20 mouse cellular contexts compared by ENCODE assay signal in the genomic region with DNA sequence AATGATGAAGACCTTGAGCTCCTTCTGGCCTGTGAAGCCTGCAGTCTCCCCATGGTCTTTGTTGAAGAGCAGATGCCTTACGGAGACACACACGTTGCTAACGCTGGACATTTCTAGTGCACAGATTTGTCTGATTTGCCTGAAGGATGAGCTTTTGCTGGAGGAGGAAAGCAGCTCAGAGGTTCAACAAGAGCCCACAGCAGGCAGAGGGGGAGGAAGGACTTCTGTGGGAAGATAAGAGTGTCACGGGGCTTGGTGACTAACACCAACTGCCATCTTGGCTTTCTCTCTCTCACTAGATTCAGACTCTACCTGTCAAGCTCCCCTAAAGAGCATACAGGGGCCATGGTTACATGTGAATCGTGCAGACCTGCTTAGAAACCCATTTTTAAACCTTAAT.
"Had no signal": no experiment of that assay in that cellular context is flagged by ENCODE, and none has a peak within 500 bp of the region (broad histone marks: within the 10 kb centered on the region; RNA-seq: fewer than 3 reads in every experiment).

No protein-coding gene starts in this region.

- H3K27ac ChIP-seq: kidney, embryonic 15.5 days; limb, embryonic 13.5 days; liver, embryonic 12.5 days; liver, embryonic 15.5 days; lung, embryonic 15.5 days; midbrain, embryonic 12.5 days; midbrain, embryonic 15.5 days; neural tube, embryonic 12.5 days; neural tube, embryonic 15.5 days had no signal

- H3K27me3 ChIP-seq: kidney, embryonic 15.5 days; limb, embryonic 13.5 days; liver, embryonic 12.5 days; liver, embryonic 15.5 days; midbrain, embryonic 12.5 days; midbrain, embryonic 15.5 days; neural tube, embryonic 12.5 days; neural tube, embryonic 15.5 days had no signal

- DNase-seq: kidney, adult 8-10 months; kidney, postnatal 10 days; kidney, postnatal 36 days; layer of hippocampus, postnatal 36 days; liver; lung, adult 18-20 months; lung, postnatal 10 days; lung, postnatal 36 days; thymus, adult 18-20 months; thymus, postnatal 36 days had no signal

- H3K4me2 ChIP-seq: kidney, embryonic 15.5 days; limb, embryonic 13.5 days; liver, embryonic 12.5 days; liver, embryonic 15.5 days; lung, embryonic 15.5 days; midbrain, embryonic 12.5 days; midbrain, embryonic 15.5 days; neural tube, embryonic 12.5 days; neural tube, embryonic 15.5 days had no signal

- H3K4me3 ChIP-seq: kidney, embryonic 15.5 days; left cerebral cortex, adult 2 months; limb, embryonic 13.5 days; liver, embryonic 12.5 days; liver, embryonic 15.5 days; lung, embryonic 15.5 days; midbrain, embryonic 12.5 days; midbrain, embryonic 15.5 days; neural tube, embryonic 12.5 days; neural tube, embryonic 15.5 days had no signal

- H3K9ac ChIP-seq: kidney, embryonic 15.5 days; limb, embryonic 13.5 days; liver, embryonic 12.5 days; liver, embryonic 15.5 days; lung, embryonic 15.5 days; midbrain, embryonic 12.5 days; midbrain, embryonic 15.5 days; neural tube, embryonic 12.5 days; neural tube, embryonic 15.5 days had no signal

- H3K4me1 ChIP-seq: liver, embryonic 12.5 days; midbrain, embryonic 15.5 days had no signal

- H3K9me3 ChIP-seq: kidney, embryonic 15.5 days; limb, embryonic 13.5 days; liver, embryonic 12.5 days; liver, embryonic 15.5 days; lung, embryonic 15.5 days; midbrain, embryonic 12.5 days; midbrain, embryonic 15.5 days; neural tube, embryonic 12.5 days; neural tube, embryonic 15.5 days had no signal

- H3K36me3 ChIP-seq: kidney, embryonic 15.5 days; limb, embryonic 13.5 days; liver, embryonic 12.5 days; liver, embryonic 15.5 days; lung, embryonic 15.5 days; midbrain, embryonic 12.5 days; midbrain, embryonic 15.5 days; neural tube, embryonic 12.5 days; neural tube, embryonic 15.5 days had no signal

- ATAC-seq: liver, embryonic 12.5 days; midbrain, embryonic 15.5 days had no signal
